Mouse (Mus musculus): ENCODE data around the gene Gm10471.
"Not testable (repeated sequence)": the region's sequence is repeated elsewhere in the genome, so short reads cannot be mapped to it uniquely, and the experiment has no call there.

The Gm10471 gene

DNA sequence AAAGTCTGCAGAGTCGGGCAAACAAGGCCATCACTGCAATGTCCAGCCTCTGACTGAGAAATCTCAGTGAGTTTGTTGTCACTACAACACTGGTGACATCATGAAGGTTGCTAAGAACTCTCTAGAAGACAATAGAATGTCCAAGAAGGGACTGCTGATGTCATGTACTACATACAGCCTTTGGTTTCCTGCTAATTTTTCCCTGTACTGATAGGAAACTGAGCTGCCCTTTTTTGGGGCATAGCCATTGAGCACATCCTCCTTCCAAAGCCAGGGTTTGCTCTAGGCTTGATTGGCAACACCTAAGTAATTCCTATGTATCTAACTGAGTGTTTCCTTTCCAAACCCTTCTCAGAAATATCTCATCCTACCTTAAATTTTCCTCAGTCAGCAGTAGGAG lies at the start of gene Gm10471:
Gm10471 (minus strand) TSS at position 101 of the 400 bp plus-strand sequence.
- DNase-seq (ENCODE audit: low read depth in 1 of 2, low spot score in 2 of 2): not testable (repeated sequence)

GRCm38 (mm10) chr5:26121321-26121720 lies 32.2 kb upstream of the Gm10471 start, which contains the start of gene Gm10220:
Gm10220 (minus strand) TSS chr5:26121421.
- not testable (repeated sequence) for DNase-seq (ENCODE audit: low read depth in 1 of 2, low spot score in 2 of 2)

DNA sequence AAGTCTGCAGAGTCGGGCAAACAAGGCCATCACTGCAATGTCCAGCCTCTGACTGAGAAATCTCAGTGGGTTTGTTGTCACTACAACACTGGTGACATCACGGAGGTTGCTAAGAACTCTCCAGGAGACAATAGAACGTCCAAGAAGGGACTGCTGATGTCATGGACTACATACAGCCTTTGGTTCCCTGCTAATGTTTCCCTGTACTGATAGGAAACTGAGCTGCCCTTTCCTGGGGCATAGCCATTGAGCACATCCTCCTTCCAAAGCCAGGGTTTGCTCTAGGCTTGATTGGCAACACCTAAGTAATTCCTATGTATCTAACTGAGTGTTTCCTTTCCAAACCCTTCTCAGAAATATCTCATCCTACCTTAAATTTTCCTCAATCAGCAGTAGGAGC lies 16.2 kb upstream of the Gm10471 start, which contains the start of gene 5031410I06Rik:
5031410I06Rik (minus strand) TSS at position 101 of the 400 bp plus-strand sequence.
- not testable (repeated sequence) for DNase-seq (ENCODE audit: low read depth in 1 of 2, low spot score in 2 of 2)

DNA sequence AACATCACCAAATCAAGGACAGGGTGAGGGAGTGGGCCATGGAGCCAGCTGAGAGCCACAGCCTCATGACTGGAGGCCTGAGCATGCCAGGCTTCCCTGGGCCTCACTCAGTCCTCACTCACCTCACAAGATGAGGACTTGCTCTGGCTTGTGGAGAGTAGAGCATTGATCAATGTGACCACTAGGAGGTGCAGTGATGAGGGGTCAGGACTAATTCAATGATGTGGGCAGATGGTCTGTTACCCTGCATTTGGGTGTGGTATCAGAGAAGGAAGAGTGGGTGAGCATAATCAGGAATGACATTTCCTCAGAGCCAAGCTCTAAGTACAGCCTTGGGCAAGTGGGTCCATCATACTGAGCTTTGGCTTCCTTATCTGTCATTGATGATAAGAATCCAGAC lies 10.1 kb downstream of the Gm10471 start:
- not testable (repeated sequence) for DNase-seq (ENCODE audit: low read depth in 1 of 2, low spot score in 2 of 2)

- no peak for DNase-seq (ENCODE audit: low read depth in 1 of 2, low spot score in 2 of 2)
Measured at GRCm38 (mm10) chr5:26070716-26071115, 18.4 kb downstream of the Gm10471 start.

- DNase-seq (ENCODE audit: low read depth in 1 of 2, low spot score in 2 of 2): not testable (repeated sequence)
Measured at GRCm38 (mm10) chr5:26058481-26058880, 30.6 kb downstream of the Gm10471 start, which contains the start of gene Gm7347. Gm7347 (minus strand) TSS chr5:26058581.

GRCm38 (mm10) chr5:26039458-26039857 lies 49.6 kb downstream of the Gm10471 start, which contains the start of gene Speer4a:
Speer4a (minus strand) TSS chr5:26039558.
- DNase-seq (ENCODE audit: low read depth in 1 of 2, low spot score in 2 of 2): not testable (repeated sequence)

All from monocyte, adult 2 months (primary cell).